Mouse (Mus musculus): ENCODE results near the gene Tm6sf2.

The Tm6sf2 gene

DNA sequence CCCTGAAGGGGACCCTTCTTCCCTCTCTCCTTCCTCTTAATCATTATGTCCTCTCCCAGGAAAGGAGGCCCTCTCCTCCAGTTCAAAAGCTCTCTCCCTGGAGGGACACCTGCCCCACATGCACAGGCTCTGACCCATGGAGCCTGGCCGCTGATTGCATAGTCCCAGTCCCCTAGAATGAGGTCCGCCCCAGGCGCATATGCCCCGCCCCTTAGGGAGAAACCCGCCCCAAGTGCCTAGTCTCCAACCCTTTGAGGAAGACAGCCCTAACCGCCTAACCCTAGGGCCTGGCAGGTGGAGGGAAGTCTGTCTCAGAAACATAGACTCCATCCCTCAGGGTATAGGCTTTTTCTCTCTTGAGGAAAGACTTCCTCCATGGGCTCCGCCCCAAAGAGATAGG is 14.5 kb downstream of the Tm6sf2 start:
- in situ Hi-C loops (cut with MboI; ENCODE audit: low pct_unique_long_range_greater_than_20kb in 1 of 2, low sequenced_read_pairs in 2 of 2, unreplicated experiment in 1 of 2) = no loop called here

DNA sequence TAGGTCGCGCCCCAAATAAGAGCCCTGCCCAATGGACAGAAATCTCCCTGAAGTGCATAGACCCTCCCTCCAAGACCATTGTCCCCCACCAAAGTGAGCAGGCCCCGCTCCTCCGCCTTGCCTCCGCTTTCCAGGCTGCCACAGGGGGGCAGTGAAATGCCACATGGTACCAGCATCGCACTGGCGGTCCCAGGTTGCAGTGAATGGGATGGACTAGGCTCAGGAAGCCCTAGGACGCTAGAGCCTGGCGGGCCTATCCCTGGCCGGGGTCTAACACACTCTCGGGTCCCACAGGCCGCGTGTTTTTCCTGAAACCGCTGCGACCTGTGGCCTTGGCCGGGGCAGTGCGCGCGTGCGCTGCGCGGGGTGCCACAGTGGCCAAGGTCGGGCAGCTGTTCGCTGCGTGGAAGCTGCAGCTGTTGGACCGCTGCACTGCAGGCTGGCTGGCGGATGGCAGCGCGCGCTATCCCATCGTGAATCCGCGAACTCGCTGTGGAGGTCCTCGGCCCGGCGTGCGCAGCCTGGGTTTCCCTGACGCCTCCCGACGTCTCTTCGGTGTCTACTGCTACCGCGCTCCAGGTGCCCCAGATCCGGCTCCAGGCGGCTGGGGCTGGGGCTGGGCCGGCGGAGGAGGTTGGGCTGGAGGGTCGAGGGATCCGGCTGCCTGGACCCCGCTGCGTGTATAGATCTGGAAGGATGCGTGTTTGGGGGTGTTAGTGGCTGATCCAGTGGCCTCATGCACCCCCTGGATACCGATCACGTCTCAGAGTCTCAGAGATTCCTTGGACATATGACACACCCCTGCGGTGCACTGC is 15.3 kb downstream of the Tm6sf2 start:
- in situ Hi-C loops (cut with MboI; ENCODE audit: low pct_unique_long_range_greater_than_20kb in 1 of 2, low sequenced_read_pairs in 2 of 2, unreplicated experiment in 1 of 2) = no loop called here

- in situ Hi-C loops (cut with MboI; ENCODE audit: low pct_unique_long_range_greater_than_20kb in 1 of 2, low sequenced_read_pairs in 2 of 2, unreplicated experiment in 1 of 2) = no loop called here
These were observed 16.7 kb downstream of the Tm6sf2 start for GRCm38 (mm10) chr8:70089296-70089960.

- in situ Hi-C loops (cut with MboI; ENCODE audit: low pct_unique_long_range_greater_than_20kb in 1 of 2, low sequenced_read_pairs in 2 of 2, unreplicated experiment in 1 of 2) = no loop called here
These were observed 20.1 kb downstream of the Tm6sf2 start for GRCm38 (mm10) chr8:70092786-70093185.

GRCm38 (mm10) chr8:70099276-70099675 is 26.6 kb downstream of the Tm6sf2 start:
- in situ Hi-C loops (cut with MboI; ENCODE audit: low pct_unique_long_range_greater_than_20kb in 1 of 2, low sequenced_read_pairs in 2 of 2, unreplicated experiment in 1 of 2) = no loop called here

- in situ Hi-C loops (cut with MboI; ENCODE audit: low pct_unique_long_range_greater_than_20kb in 1 of 2, low sequenced_read_pairs in 2 of 2, unreplicated experiment in 1 of 2) = no loop called here
These were observed 27.5 kb downstream of the Tm6sf2 start for GRCm38 (mm10) chr8:70100241-70100640.

DNA sequence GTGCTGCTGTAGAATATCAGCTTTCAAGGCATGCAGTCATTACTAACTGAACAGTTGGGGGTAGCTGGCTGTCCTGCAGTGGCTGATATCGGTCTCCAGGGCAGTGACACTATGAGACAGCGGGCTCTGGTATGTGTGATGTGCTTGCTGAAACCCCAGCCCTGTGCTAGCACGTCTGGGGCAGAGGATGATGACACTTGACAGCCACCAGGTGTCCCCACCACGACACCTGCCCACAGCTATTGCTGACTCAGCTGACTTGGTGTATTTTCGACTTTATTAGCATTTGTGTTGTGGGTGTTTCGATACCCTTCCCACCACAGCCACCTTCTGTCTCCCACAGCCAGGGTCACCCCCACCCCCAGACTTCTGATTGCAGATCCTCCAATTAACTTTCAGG is 31.8 kb downstream of the Tm6sf2 start:
- in situ Hi-C loops (cut with MboI; ENCODE audit: low pct_unique_long_range_greater_than_20kb in 1 of 2, low sequenced_read_pairs in 2 of 2, unreplicated experiment in 1 of 2) = no loop called here

DNA sequence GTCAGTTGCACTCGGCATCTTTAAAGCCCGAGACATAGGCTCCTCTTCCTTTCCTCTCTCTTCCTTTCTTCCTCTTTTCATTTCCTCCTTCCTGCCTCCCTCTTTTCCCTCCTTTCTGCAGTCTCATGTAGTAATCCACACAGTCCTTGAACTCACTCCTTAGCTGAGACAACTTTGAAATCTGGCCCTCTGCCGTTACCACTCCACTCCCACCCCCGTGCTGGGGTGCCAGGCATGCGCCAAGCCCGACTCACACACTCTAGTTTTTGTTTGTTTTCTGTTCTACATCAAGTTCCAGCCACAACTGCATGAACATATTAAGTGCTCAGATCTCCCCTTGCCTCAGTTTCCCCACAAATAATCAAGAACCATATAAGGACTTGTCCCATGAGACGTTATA is 32.2 kb downstream of the Tm6sf2 start:
- in situ Hi-C loops (cut with MboI; ENCODE audit: low pct_unique_long_range_greater_than_20kb in 1 of 2, low sequenced_read_pairs in 2 of 2, unreplicated experiment in 1 of 2) = loop anchor here in 1 of 2 experiments (5.0 kb wide), 1 partner anchor 57 kb away; no protein-coding TSS in a partner anchor

- in situ Hi-C loops (cut with MboI; ENCODE audit: low pct_unique_long_range_greater_than_20kb in 1 of 2, low sequenced_read_pairs in 2 of 2, unreplicated experiment in 1 of 2) = no loop called here
These were observed 37.7 kb downstream of the Tm6sf2 start for GRCm38 (mm10) chr8:70110451-70110850.

DNA sequence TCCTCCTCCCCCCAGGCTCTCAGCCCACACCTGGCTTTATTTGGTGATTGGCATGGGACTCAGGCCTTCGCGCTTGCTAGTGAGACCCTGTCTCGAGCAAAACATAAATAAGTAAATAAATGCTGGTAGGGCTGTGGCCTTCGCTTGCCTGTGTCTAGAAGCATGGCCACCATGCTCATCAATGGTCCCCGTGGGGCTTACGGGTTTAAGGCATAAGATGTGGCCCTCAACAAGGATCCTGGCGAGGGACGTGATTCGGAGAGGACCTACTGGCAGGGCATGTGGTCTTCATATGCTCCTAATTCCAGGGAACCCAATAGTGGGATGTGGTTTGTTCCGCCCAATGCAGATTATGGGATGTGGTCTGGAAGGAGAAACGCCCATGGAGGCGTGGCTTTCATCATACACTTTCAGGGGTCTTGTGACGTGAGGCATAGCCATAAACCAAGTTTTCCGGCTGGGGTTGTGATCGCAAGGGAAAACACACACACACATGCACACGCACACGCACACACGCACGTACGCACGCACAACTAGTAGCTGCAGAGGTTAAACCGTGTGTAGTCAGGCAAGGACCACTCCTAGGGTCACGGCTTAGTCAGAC is 38.6 kb downstream of the Tm6sf2 start:
- in situ Hi-C loops (cut with MboI; ENCODE audit: low pct_unique_long_range_greater_than_20kb in 1 of 2, low sequenced_read_pairs in 2 of 2, unreplicated experiment in 1 of 2) = no loop called here

DNA sequence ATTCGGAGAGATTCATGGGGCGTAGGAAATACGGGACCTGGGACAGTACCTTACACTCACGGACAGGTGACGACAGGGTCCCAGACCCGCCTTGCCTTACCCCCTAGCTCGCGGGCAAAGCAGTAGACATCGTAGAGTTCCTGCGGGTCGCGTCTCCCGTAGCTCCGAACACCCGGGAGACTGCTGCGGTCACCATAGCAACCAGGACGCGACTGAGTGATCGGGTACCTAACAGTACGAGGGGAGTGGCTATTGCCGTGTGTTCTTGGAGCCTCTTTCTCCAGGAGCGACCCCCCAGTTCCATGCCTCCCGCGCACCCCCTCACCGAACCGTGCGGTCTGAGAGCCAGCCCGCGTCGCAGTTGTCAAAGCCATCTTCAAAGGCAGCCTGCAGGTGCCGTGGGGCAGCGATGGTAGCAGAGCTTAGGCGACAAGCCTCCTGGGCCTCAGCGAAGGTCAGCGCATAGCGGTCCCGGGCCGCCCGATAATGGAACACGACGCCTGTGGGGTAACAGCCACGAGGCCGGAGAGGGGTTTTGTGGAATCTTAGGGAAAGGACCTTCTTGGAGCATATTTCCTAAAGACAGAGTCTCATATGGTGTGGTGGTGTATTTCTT is 39.8 kb downstream of the Tm6sf2 start:
- in situ Hi-C loops (cut with MboI; ENCODE audit: low pct_unique_long_range_greater_than_20kb in 1 of 2, low sequenced_read_pairs in 2 of 2, unreplicated experiment in 1 of 2) = no loop called here

DNA sequence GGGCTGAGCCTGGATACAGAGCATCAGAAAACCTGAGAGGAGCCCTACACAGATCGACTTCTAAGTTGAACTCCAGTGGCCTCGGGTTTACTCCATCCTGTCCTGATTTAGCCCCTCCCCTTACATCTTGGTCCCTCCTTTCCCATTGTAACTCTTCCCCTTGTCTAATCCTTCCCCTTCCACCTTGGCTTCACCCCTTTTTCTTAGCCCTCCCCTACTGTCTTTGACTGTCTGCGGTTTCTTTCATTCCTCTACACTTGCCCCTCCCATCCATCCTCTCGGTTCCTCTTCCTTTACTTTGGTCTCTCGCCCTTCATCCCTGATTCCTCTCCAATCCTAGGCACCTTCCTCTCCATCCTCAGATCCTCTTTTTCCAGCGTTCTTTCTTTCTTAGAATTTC is 41.8 kb downstream of the Tm6sf2 start:
- in situ Hi-C loops (cut with MboI; ENCODE audit: low pct_unique_long_range_greater_than_20kb in 1 of 2, low sequenced_read_pairs in 2 of 2, unreplicated experiment in 1 of 2) = no loop called here

- in situ Hi-C loops (cut with MboI; ENCODE audit: low pct_unique_long_range_greater_than_20kb in 1 of 2, low sequenced_read_pairs in 2 of 2, unreplicated experiment in 1 of 2) = no loop called here
These were observed 42.2 kb downstream of the Tm6sf2 start for GRCm38 (mm10) chr8:70114892-70115291.

DNA sequence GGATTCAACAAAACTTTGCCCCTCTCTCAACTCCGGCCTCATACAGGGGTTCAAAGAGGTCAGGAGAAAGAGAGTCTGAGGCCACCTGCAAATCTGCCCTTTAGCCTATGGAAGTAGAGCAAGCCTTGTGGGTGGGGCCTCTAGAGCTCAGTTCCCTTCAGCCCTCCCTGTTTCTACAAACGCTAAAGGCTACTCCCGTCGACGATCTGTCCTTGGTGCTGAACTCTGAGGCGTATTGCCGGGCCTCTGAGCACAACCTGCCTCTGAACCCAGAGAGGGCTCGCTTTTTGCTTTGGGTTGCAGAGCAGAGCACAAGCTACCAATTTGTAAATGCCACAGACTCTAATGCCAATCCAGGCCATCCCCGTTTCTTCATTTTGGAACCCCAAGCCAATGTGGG is 44.9 kb downstream of the Tm6sf2 start:
- in situ Hi-C loops (cut with MboI; ENCODE audit: low pct_unique_long_range_greater_than_20kb in 1 of 2, low sequenced_read_pairs in 2 of 2, unreplicated experiment in 1 of 2) = no loop called here

DNA sequence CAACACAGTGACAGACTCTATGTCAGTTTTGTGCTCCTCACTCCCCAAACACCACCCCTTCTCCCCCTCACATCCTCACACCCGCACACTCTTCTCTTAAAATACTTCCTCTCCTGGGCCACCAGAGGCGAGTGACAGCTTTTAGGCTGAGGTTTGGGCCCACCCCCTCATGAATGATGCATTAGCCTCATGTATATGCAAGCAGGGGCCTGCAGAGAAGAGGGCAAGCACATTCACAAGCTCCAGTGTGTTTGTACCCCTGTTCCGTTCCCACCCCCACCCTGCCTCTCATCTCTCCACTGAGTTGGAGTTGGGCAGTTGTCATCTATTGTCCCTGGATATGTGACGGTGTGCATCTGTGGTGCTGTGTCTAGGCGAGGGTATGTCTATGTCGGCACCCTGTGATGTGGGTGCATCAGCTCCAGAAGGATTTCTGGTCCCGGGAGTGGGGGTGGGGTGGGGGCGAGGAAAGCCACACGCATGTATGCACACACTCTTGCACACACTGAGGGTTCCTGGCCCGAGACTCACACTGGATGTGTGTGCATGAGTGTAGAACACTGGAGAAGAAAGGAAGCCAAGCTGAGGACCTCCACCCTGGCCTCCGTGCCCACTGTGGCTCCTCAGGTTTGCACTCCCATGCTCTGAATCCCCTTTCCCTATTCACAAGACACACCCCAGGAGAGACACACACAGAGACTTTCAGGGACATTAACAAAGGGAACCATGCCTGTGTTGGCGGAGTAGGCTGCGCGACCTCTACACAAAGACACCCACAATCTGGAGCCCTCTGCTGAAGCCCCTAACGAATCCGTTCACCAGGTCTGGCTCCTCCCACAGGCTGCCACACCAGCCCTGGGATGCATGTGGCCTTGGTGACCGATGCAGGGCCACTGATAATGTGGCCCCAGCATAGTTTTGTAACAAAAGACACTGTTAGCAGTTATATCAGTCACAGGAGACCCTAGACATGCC is 46.3 kb downstream of the Tm6sf2 start:
- in situ Hi-C loops (cut with MboI; ENCODE audit: low pct_unique_long_range_greater_than_20kb in 1 of 2, low sequenced_read_pairs in 2 of 2, unreplicated experiment in 1 of 2) = no loop called here

DNA sequence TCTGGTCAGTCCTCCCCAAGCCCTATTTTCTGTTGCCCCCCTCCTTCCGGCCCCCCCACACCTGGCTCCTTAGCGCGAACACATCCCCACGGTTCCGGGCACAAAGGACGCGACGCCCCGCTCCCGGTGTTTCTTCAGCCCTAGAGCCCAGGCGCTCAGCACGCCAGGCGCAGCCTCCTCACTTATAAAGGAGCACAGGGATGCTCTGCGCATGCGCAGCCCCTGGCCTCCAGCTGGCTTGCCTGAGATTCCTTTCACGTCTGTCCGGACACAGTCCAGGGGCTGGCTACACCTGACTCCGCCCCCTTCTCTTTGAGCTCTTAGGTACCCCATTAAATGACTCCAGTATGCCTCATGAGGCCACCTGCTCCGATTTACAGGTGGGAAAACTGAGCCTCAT is 47.9 kb downstream of the Tm6sf2 start, which contains the start of gene Ncan:
Ncan (minus strand) TSS at position 207 of the 400 bp plus-strand sequence.
- in situ Hi-C loops (cut with MboI; ENCODE audit: low pct_unique_long_range_greater_than_20kb in 1 of 2, low sequenced_read_pairs in 2 of 2, unreplicated experiment in 1 of 2) = no loop called here

DNA sequence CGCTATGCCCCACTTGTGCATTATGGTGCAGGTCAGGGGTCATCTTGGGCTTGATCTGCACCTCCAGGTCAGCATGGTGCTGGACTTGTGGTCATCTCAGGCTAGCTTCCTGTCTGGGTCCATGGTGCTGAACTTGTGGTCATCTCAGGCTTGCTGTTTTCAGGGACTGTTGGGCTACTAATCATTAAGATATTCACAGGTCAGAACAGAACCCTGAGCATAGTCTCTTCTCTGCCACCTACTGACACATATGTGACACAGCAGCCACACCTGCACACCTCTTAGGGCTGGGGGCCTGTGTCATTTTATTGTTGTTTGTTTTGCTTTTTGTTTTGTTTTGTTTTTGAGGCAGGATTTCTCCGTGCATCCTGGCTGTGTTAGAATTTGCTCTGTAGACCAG is 50.1 kb downstream of the Tm6sf2 start:
- in situ Hi-C loops (cut with MboI; ENCODE audit: low pct_unique_long_range_greater_than_20kb in 1 of 2, low sequenced_read_pairs in 2 of 2, unreplicated experiment in 1 of 2) = no loop called here

DNA sequence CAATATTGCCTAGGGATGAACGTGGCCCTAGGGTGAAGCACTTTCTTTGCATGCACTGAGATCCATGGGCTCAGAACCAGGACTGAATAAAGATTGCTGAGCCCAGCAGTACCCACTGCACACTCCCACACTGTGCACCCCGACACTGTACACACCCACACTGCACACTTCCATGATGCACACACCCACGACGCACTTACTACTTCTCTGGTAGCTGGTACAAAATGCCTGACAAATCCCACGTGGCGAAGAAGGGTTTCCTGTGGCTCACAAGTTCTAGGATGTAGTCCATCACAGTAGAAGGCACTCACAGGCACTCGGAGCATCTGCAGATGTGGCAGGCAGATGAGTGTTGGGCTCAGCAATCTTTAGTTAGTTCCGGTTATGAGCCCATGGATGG is 52.3 kb downstream of the Tm6sf2 start:
- in situ Hi-C loops (cut with MboI; ENCODE audit: low pct_unique_long_range_greater_than_20kb in 1 of 2, low sequenced_read_pairs in 2 of 2, unreplicated experiment in 1 of 2) = no loop called here
